In the genomic region with DNA sequence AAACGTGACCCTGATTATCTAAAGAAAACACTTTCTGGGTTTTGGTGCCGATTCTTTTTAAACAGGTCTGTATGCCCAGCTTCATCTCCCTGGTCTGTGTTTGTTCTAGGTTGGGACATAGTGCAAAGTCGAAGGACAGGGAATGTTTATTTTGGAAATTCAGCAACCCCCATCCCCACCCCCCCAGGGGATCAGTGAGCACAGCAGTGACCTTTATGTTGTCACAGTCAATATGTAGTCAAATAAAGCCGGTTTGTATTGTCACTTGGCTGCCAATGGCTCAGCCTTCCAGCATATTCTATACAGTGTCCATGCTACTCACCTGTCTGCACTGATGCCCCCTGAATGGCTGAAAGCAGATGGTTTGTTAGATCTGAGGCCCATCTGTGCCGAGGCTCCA, we compare ENCODE assay signal across 21 mouse cellular contexts. TPM values are rescaled to one million over a fixed set of nuclear protein-coding genes. Genes with fewer than 3 reads are reported as not detected.
DNase-seq lines count a peak whose midpoint lies in the region; ATAC-seq lines count a peak whose summit lies in the region.
"Had no signal": no experiment of that assay in that cellular context is flagged by ENCODE, and none has a peak within 500 bp of the region (broad histone marks: within the 10 kb centered on the region; RNA-seq: fewer than 3 reads in every experiment).

No protein-coding gene starts in this region.

- H3K4me3 ChIP-seq in liver, embryonic 16.5 days (ENCODE audit: low read depth, low read length), result no peak overlapping the region
- H3K4me3 ChIP-seq: embryonic facial prominence, embryonic 13.5 days; heart, embryonic 10.5 days; midbrain, embryonic 10.5 days; neural tube, embryonic 15.5 days had no signal

- H3K27me3 ChIP-seq in liver, embryonic 16.5 days (ENCODE audit: control insufficient read depth, insufficient read depth, low read depth, low read length), result no peaks in the 10 kb centered on the region
- H3K27me3 ChIP-seq: embryonic facial prominence, embryonic 13.5 days; neural tube, embryonic 15.5 days had no signal

- H3K27ac ChIP-seq in liver, embryonic 16.5 days (ENCODE audit: low read length), result peak overlapping the region; percentile 54
- H3K27ac ChIP-seq: embryonic facial prominence, embryonic 13.5 days; heart, embryonic 10.5 days; macrophage; midbrain, embryonic 10.5 days; neural tube, embryonic 15.5 days had no signal

- H3K36me3 ChIP-seq in liver, embryonic 16.5 days (ENCODE audit: control insufficient read depth, insufficient read depth), result peaks cover 61% of the 10 kb centered on the region

- H3K9me3 ChIP-seq in liver, embryonic 16.5 days (replicated peaks; ENCODE audit: control insufficient read depth, low read length), result no peaks in the 10 kb centered on the region
- H3K9me3 ChIP-seq: embryonic facial prominence, embryonic 13.5 days; heart, embryonic 10.5 days; midbrain, embryonic 10.5 days; neural tube, embryonic 15.5 days had no signal

- peak; percentile 23 for DNase-seq in adrenal gland, postnatal 10 days
- no peak for DNase-seq in adrenal gland, postnatal 14 days
- peak; percentile 40 to 50 for DNase-seq in kidney, postnatal 25 days
- DNase-seq in kidney, adult 18-20 months, result no peak
- peak; percentile 57 for DNase-seq in liver
- DNase-seq in ovary, postnatal 10 days (ENCODE audit: low spot score), result no peak
- DNase-seq in urinary bladder, adult 2 months (ENCODE audit: low spot score), result no peak
- DNase-seq: adrenal gland, adult 8-10 months; cerebellum, adult 11 months; cerebellum, postnatal 10 days; gastrocnemius, postnatal 36 days; heart, postnatal 10 days; right cerebral cortex, postnatal 14 days; thymus, adult 2 months had no signal

- no peaks in the 10 kb centered on the region for H3K4me1 ChIP-seq in liver, embryonic 16.5 days (ENCODE audit: control insufficient read depth, low read depth, low read length)
- H3K4me1 ChIP-seq: heart, embryonic 10.5 days; midbrain, embryonic 10.5 days; neural tube, embryonic 15.5 days had no signal

- ATAC-seq in liver, embryonic 16.5 days (ENCODE audit: low read depth), result peak; percentile 87
- ATAC-seq: forebrain, embryonic 14.5 days had no signal

- no peak overlapping the region for H3K4me2 ChIP-seq in liver, embryonic 16.5 days (ENCODE audit: low read depth, low read length)
- H3K4me2 ChIP-seq: embryonic facial prominence, embryonic 13.5 days; neural tube, embryonic 15.5 days had no signal

- 68% methylated on average over 5 of the region's 5 CpGs for WGBS in liver, embryonic 16.5 days (ENCODE audit: insufficient replicate concordance)

- H3K9ac ChIP-seq in liver, embryonic 16.5 days (ENCODE audit: low read depth, low read length), result no peak overlapping the region
- H3K9ac ChIP-seq: embryonic facial prominence, embryonic 13.5 days; neural tube, embryonic 15.5 days had no signal

RNA-seq across cellular contexts. Expression of gene Lmbrd2, which starts 25.8 kb away (rescaled TPM):
- total RNA-seq in adrenal gland, postnatal 10 days (2021), result 10 to 100 TPM; 19.2 to 22.5 TPM
- total RNA-seq in adrenal gland, postnatal 14 days (2021), result 19.9 and 25.4 TPM in 2 replicates
- 1.9 and 2.0 TPM in 2 replicates for polyA plus RNA-seq in liver, embryonic 16.5 days (2015; fragmentation: Nextera tagmentation; extraction: Ambion mirVana)
- polyA plus RNA-seq in urinary bladder, adult 2 months (2012; rRNA removed), result 9.3 and 9.5 TPM in 2 replicates

RNA-seq across cellular contexts. Expression of gene Skp2, which starts 40.6 kb away (rescaled TPM):
- total RNA-seq in adrenal gland, postnatal 10 days (2021), result 1 to 10 TPM; 6.0 to 8.0 TPM
- 6.6 and 7.1 TPM in 2 replicates for total RNA-seq in adrenal gland, postnatal 14 days (2021)
- polyA plus RNA-seq in liver, embryonic 16.5 days (2015; fragmentation: Nextera tagmentation; extraction: Ambion mirVana), result 16.5 and 19.3 TPM in 2 replicates
- polyA plus RNA-seq in urinary bladder, adult 2 months (2012; rRNA removed), result 1.5 and 2.0 TPM in 2 replicates

RNA-seq across cellular contexts. Expression of gene Nadk2, which starts 43.5 kb away (rescaled TPM):
- total RNA-seq in adrenal gland, postnatal 10 days (2021), result 10 to 100 TPM; 74.0 to 74.3 TPM
- 57.1 and 81.3 TPM in 2 replicates for total RNA-seq in adrenal gland, postnatal 14 days (2021)
- polyA plus RNA-seq in liver, embryonic 16.5 days (2015; fragmentation: Nextera tagmentation; extraction: Ambion mirVana), result 85.7 and 88.8 TPM in 2 replicates
- polyA plus RNA-seq in urinary bladder, adult 2 months (2012; rRNA removed), result 16.1 and 17.6 TPM in 2 replicates

Comparison
In these comparisons a context has a peak if more than half of its experiments do, and no peak if none do; other contexts are left out.
1. DNase-seq: peak in adrenal gland, postnatal 10 days (single experiment), kidney, postnatal 25 days (2 of 2) and liver (single experiment); none in adrenal gland, postnatal 14 days (single experiment), kidney, adult 18-20 months (single experiment), ovary, postnatal 10 days (single experiment) and urinary bladder, adult 2 months (single experiment).